8 mouse cellular contexts compared by ENCODE assay signal in the genomic region with DNA sequence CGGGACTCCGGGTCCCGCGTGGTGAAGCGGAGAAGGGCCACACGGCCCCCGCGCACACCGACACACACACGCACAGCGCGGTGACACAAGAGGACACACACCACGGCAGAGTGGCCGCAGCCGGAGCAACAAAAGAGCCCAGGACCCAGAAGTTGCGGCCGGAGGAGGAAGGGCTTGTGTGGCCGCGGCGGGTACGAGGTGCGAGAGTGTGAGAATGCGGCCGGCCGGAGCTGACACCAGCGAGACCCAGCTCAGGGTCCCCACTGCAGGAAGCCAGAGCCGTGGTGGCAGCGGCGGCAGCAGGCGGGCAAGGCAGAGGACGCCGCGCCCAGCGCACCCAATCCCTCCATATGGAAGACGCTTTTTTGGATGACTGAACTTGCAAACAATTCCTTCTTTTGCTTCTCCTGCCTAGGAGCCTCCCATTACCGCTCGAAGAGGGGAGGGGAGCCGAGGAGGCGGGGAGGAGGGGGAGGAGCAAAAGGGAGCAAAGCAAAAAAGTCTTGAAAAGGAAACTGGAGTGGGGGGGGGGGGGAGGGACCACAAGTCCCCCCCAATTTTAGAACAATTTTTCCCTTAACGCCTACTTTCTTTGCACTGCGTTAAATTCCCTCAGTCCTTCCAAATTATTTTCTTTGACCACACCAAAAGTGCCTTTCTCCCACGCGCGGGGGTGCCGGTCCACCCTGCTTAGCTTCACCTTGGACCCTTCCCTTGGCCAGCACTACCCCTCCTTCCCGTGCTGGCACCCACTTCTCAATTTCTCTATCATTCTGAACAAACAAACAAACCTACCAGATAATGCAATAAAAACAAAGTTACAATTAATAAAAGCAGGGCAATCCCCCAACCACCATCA. TPM values are rescaled to one million over a fixed set of nuclear protein-coding genes. Genes with fewer than 3 reads are reported as not detected.
A peak's percentile ranks its signal among the peaks of the same experiment; 100 is the strongest.
DNase-seq lines count a peak whose midpoint lies in the region; ATAC-seq lines count a peak whose summit lies in the region.

A gene (minus strand): TSS at position 427 of the 859 bp plus-strand sequence.

- H3K27me3 ChIP-seq in embryonic facial prominence, embryonic 14.5 days (replicated peaks; ENCODE audit: control insufficient read depth, insufficient read depth, low read length) = no peaks in the 10 kb centered on the region
- H3K27me3 ChIP-seq in limb, embryonic 15.5 days = no peaks in the 10 kb centered on the region
- no peaks in the 10 kb centered on the region for H3K27me3 ChIP-seq in midbrain, embryonic 15.5 days (replicated peaks)
- no peaks in the 10 kb centered on the region for H3K27me3 ChIP-seq in stomach, embryonic 15.5 days (replicated peaks)

- no peaks in the 10 kb centered on the region for H3K36me3 ChIP-seq in embryonic facial prominence, embryonic 14.5 days (ENCODE audit: control insufficient read depth, insufficient read depth, low read length)
- no peaks in the 10 kb centered on the region for H3K36me3 ChIP-seq in limb, embryonic 15.5 days
- no peaks in the 10 kb centered on the region for H3K36me3 ChIP-seq in midbrain, embryonic 15.5 days (replicated peaks)
- H3K36me3 ChIP-seq in stomach, embryonic 15.5 days = no peaks in the 10 kb centered on the region

- peak within 1 kb of the TSS; percentile 100 for H3K9ac ChIP-seq in embryonic facial prominence, embryonic 14.5 days (ENCODE audit: low read depth, low read length)
- H3K9ac ChIP-seq in limb, embryonic 15.5 days = peak within 1 kb of the TSS; percentile 100
- peak within 1 kb of the TSS; percentile 50 for H3K9ac ChIP-seq in midbrain, embryonic 15.5 days
- peak within 1 kb of the TSS; percentile 86 for H3K9ac ChIP-seq in stomach, embryonic 15.5 days

- under 1% methylated on average over 43 of the region's 46 CpGs for WGBS in embryonic facial prominence, embryonic 14.5 days
- under 1% methylated on average over 43 of the region's 46 CpGs for WGBS in limb, embryonic 15.5 days
- under 1% methylated on average over 41 of the region's 46 CpGs for whole genome bisulfite sequencing in midbrain, embryonic 15.5 days
- WGBS in stomach, embryonic 15.5 days = under 1% methylated on average over 45 of the region's 46 CpGs

- H3K4me2 ChIP-seq in embryonic facial prominence, embryonic 14.5 days (ENCODE audit: low read depth, low read length) = peak within 1 kb of the TSS; percentile 72
- peak within 1 kb of the TSS; percentile 63 for H3K4me2 ChIP-seq in limb, embryonic 15.5 days
- H3K4me2 ChIP-seq in midbrain, embryonic 15.5 days = peak within 1 kb of the TSS; percentile 87
- H3K4me2 ChIP-seq in stomach, embryonic 15.5 days = peak within 1 kb of the TSS; percentile 81

- peaks cover 20% of the 10 kb centered on the region for H3K4me1 ChIP-seq in embryonic facial prominence, embryonic 14.5 days (ENCODE audit: control insufficient read depth, insufficient read depth, low read length)
- peaks cover 37% of the 10 kb centered on the region for H3K4me1 ChIP-seq in limb, embryonic 15.5 days
- H3K4me1 ChIP-seq in midbrain, embryonic 15.5 days = peaks cover 17% of the 10 kb centered on the region
- H3K4me1 ChIP-seq in stomach, embryonic 15.5 days = peaks cover 4% of the 10 kb centered on the region; the same call in 1 of the 2 replicates

- H3K9me3 ChIP-seq in embryonic facial prominence, embryonic 14.5 days (ENCODE audit: control insufficient read depth, low read length) = no peaks in the 10 kb centered on the region
- no peaks in the 10 kb centered on the region for H3K9me3 ChIP-seq in limb, embryonic 15.5 days
- H3K9me3 ChIP-seq in midbrain, embryonic 15.5 days = no peaks in the 10 kb centered on the region
- no peaks in the 10 kb centered on the region for H3K9me3 ChIP-seq in stomach, embryonic 15.5 days

- peak; percentile 85 for ATAC-seq in embryonic facial prominence, embryonic 14.5 days (ENCODE audit: low read depth)
- peak; percentile 71 for ATAC-seq in limb, embryonic 15.5 days (ENCODE audit: insufficient number of reproducible peaks, low FRiP score, low TSS enrichment, low read depth)
- ATAC-seq in midbrain, embryonic 15.5 days (replicated peaks) = peak; percentile 77
- peak; percentile 59 for ATAC-seq in stomach, embryonic 15.5 days (ENCODE audit: insufficient read depth, low FRiP score, low read depth)

- DNase-seq in layer of hippocampus, adult 11-12 months (ENCODE audit: low spot score) = peak; percentile 43
- no peak for DNase-seq in layer of hippocampus, adult 9-10 months (ENCODE audit: low spot score)
- DNase-seq in embryonic facial prominence, embryonic 14.5 days (ENCODE audit: low spot score) = peak; percentile 95
- DNase-seq in heart, adult 9 months (ENCODE audit: low spot score in 2 of 2) = peak; percentile 66 to 67
- DNase-seq in kidney, adult 8-10 months = peak; percentile 54 to 56

- peak within 1 kb of the TSS; percentile 93 for H3K4me3 ChIP-seq in embryonic facial prominence, embryonic 14.5 days (ENCODE audit: low read depth, low read length)
- H3K4me3 ChIP-seq in limb, embryonic 15.5 days = peak within 1 kb of the TSS; percentile 93
- peak within 1 kb of the TSS; percentile 68 for H3K4me3 ChIP-seq in midbrain, embryonic 15.5 days
- H3K4me3 ChIP-seq in stomach, embryonic 15.5 days (replicated peaks) = peak within 1 kb of the TSS; percentile 77

- H3K27ac ChIP-seq in embryonic facial prominence, embryonic 14.5 days (replicated peaks; ENCODE audit: low read depth, low read length) = peak within 1 kb of the TSS; percentile 97
- peak within 1 kb of the TSS; percentile 100 for H3K27ac ChIP-seq in limb, embryonic 15.5 days
- peak within 1 kb of the TSS; percentile 77 for H3K27ac ChIP-seq in midbrain, embryonic 15.5 days
- H3K27ac ChIP-seq in stomach, embryonic 15.5 days = peak within 1 kb of the TSS; percentile 94

RNA-seq across cellular contexts. Expression of the gene that starts here (rescaled TPM):
- polyA plus RNA-seq in embryonic facial prominence, embryonic 14.5 days (2014; fragmentation: Nextera tagmentation; extraction: Ambion mirVana) = 34.8 and 43.6 TPM in 2 replicates
- polyA plus RNA-seq in limb, embryonic 15.5 days (2015; fragmentation: Nextera tagmentation; extraction: Ambion mirVana) = 56.1 and 57.6 TPM in 2 replicates
- 11.7 and 15.8 TPM in 2 replicates for polyA plus RNA-seq in midbrain, embryonic 15.5 days (2015; fragmentation: Nextera tagmentation; extraction: Ambion mirVana)
- polyA plus RNA-seq in stomach, embryonic 15.5 days (2015; fragmentation: Nextera tagmentation; extraction: Ambion mirVana) = 12.6 and 14.0 TPM in 2 replicates

Comparison
In these comparisons a context has a peak if more than half of its experiments do, and no peak if none do; other contexts are left out.
1. H3K9ac ChIP-seq: peak in every context shown above with its lines; median percentile 100 in embryonic facial prominence, embryonic 14.5 days; 100 in limb, embryonic 15.5 days; 86 in stomach, embryonic 15.5 days; 50 in midbrain, embryonic 15.5 days.